Mouse (Mus musculus): ENCODE measurements at regions not wholly inside any gene's neighbourhood (a gene's known extent, or its start where the extent isn't known, plus 50 kb on each side); places are given as distances from the start of the nearest gene placed in this dataset.

GRCm38 (mm10) chr14:62034664-62035063 lies 257.7 kb upstream of the Rnaseh2b start:
- TF ChIP-seq CTCF (IDR thresholded peaks at IDR 0.05 in 2 of 3, conservative IDR thresholded peaks at IDR 0.05 in 1 of 3; ENCODE audit: control insufficient read depth in 1 of 3, insufficient read depth in 1 of 3, low read depth in 2 of 3, low read length in 3 of 3, poor library complexity in 1 of 3, severe bottlenecking in 1 of 3), result no peak
- no peak for TF ChIP-seq GABPA (IDR thresholded peaks at IDR 0.05; ENCODE audit: low read depth, low read length)

Data from MEL (cell line).